Mouse (Mus musculus) midbrain, postnatal 0 days (tissue): ENCODE measurements around the gene Smco2. TPM values are rescaled to one million over a fixed set of nuclear protein-coding genes. Genes with fewer than 3 reads are reported as not detected.

Experiments used
- ATAC-seq: fragments of 200-750 bp; cut with Nextera tagmentation; 2 replicates; pipeline ENCODE4 v1.8.0; 2017; ENCODE audit warnings: moderate number of reproducible peaks, mild to moderate bottlenecking, moderate TSS enrichment, moderate library complexity; ENCODE audit not compliant: low FRiP score
- DNase-seq: peaks from one replicate; pipeline ENCODE4 v3.0.0-alpha.2; 2015; ENCODE audit warnings: low spot score
- H3K27ac ChIP-seq: fragments of 300-500 bp; sonication (generic); 2 replicates; pipeline ENCODE4 v1.5.1; 2014; ENCODE audit warnings: low read depth, mild to moderate bottlenecking, low read length, mixed read lengths
- H3K27me3 ChIP-seq: fragments of 300-500 bp; sonication (generic); 2 replicates; pipeline ENCODE4 v1.6.1; 2014; ENCODE audit warnings: low read length, control low read depth, mixed read lengths; ENCODE audit not compliant: insufficient read depth
- H3K36me3 ChIP-seq: fragments of 300-500 bp; sonication (generic); 2 replicates; pipeline ENCODE4 v1.6.1; 2014; ENCODE audit warnings: low read length, control low read depth, mixed read lengths; ENCODE audit not compliant: insufficient read depth
- H3K4me1 ChIP-seq: fragments of 300-500 bp; sonication (generic); 2 replicates; pipeline ENCODE4 v1.6.1; 2014; ENCODE audit warnings: mild to moderate bottlenecking, control low read depth, antibody characterized with exemption, low read length, mixed read lengths; ENCODE audit not compliant: insufficient read depth
- H3K4me2 ChIP-seq: fragments of 300-500 bp; sonication (generic); 2 replicates; pipeline ENCODE4 v1.6.1; 2014; ENCODE audit warnings: low read depth, mild to moderate bottlenecking, low read length, mixed read lengths; ENCODE audit not compliant: poor library complexity, severe bottlenecking
- H3K4me3 ChIP-seq: fragments of 300-500 bp; sonication (generic); 2 replicates; pipeline ENCODE4 v1.5.1; 2014; ENCODE audit warnings: low read depth, mild to moderate bottlenecking, low read length, moderate library complexity
- H3K9ac ChIP-seq: fragments of 300-500 bp; sonication (generic); replicated peaks from 2 replicates; pipeline ENCODE4 v1.6.1; 2014; ENCODE audit warnings: mild to moderate bottlenecking, low read length, moderate library complexity, mixed read lengths; ENCODE audit not compliant: poor library complexity, severe bottlenecking
- H3K9me3 ChIP-seq: fragments of 300-500 bp; sonication (generic); 2 replicates; pipeline ENCODE4 v1.6.1; 2016; ENCODE audit warnings: low read length, control low read depth
- CTCF ChIP-seq: IDR thresholded peaks from 2 replicates; pipeline ENCODE4 v1.5.1; 2016; ENCODE audit warnings: antibody characterized with exemption, mild to moderate bottlenecking
- WGBS: fragments of 180-500 bp; shearing (Covaris S2); extraction: QIAGEN DNeasy Blood & Tissue Kit; methylation state at CpG from one replicate; pipeline ENCODE4 v1.1.7; 2014; 5-methylcytosine and 5-hydroxymethylcytosine counted together
- polyA plus RNA-seq: library from polyadenylated mRNA; unstranded; fragments of >200 nt; fragmentation: Nextera tagmentation; extraction: Ambion mirVana; gene quantifications from 2 replicates; pipeline ENCODE4 v1.2.1, GENCODE M21; 2015
- total RNA-seq: library from RNA; depleted of rRNA; stranded (reverse); fragments of >200 nt; gene quantifications from 2 replicates; pipeline ENCODE4 v1.2.3, GENCODE M21; 2014

The Smco2 gene
- total and polyA plus RNA-seq, 2 experiments from 2014 or later: not detected

- H3K9ac ChIP-seq: no peak overlapping the region
- DNase-seq (no peak), ATAC-seq (no peak)
- no peak overlapping the region for H3K27ac ChIP-seq
- H3K36me3 ChIP-seq: no peaks in the 10 kb centered on the region
- H3K27me3 ChIP-seq: no peaks in the 10 kb centered on the region
- 78% methylated on average over 5 of the region's 5 CpGs for WGBS
- H3K9me3 ChIP-seq: no peaks in the 10 kb centered on the region
- H3K4me2 ChIP-seq: no peak overlapping the region
- no peak for TF ChIP-seq CTCF
- no peaks in the 10 kb centered on the region for H3K4me1 ChIP-seq
- no peak overlapping the region for H3K4me3 ChIP-seq
Observed at GRCm38 (mm10) chr6:146907061-146907794, 57.3 kb downstream of the Smco2 start.

DNA sequence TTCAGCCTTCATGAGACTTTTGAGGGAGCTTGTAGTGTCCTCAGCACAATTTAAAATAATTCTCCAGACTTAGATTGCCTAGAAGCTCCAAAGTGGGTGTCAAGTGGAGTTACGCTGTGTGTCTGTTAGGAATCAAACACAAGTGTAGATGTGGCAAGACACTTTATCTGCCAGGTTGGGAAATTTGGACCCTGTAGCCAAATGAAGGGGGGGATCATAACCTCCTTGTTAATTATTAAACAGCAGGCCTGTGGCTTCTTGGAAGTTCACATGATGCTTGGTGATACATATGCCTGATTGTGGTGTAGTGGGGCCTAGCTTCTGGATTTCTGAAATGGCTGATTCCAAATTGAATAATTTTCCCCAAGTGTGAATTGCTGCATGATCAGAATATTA, 57.9 kb downstream of the Smco2 start:
- no peaks in the 10 kb centered on the region for H3K4me1 ChIP-seq
- no peak for TF ChIP-seq CTCF
- H3K4me2 ChIP-seq: no peak overlapping the region
- no peak overlapping the region for H3K27ac ChIP-seq
- WGBS: 97% methylated on average over 1 of the region's 1 CpGs
- DNase-seq (no peak), ATAC-seq (no peak)
- H3K4me3 ChIP-seq: no peak overlapping the region
- no peak overlapping the region for H3K9ac ChIP-seq
- no peaks in the 10 kb centered on the region for H3K27me3 ChIP-seq
- H3K36me3 ChIP-seq: no peaks in the 10 kb centered on the region
- no peaks in the 10 kb centered on the region for H3K9me3 ChIP-seq

DNA sequence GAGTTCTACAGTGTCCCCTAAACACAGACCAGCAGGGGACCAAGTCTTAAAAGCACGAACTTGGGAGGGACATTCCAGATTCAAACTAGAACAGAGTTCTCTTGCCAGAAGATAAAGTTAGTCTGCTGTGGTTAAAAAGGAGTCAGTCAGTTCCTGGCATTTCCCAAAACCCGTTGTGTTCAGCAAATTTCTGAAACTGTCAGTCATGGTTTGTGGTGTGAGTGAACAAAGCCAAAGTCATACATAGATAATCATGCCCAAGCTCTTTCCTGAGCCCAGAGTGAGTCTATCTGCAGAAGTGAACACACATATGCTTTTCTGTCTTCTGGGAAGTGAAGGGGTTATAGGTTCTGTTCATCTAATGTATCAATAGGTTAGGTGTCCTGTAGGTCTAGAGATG, 58.9 kb downstream of the Smco2 start:
- H3K27me3 ChIP-seq: no peaks in the 10 kb centered on the region
- no peak for DNase-seq
- 68% methylated on average over 2 of the region's 2 CpGs for WGBS
- no peak overlapping the region for H3K4me2 ChIP-seq
- no peak overlapping the region for H3K27ac ChIP-seq
- no peaks in the 10 kb centered on the region for H3K36me3 ChIP-seq
- H3K4me1 ChIP-seq: 0 out of 2 replicates have a peak, but pooled peaks cover 3% of the 10 kb centered on the region
- no peak overlapping the region for H3K4me3 ChIP-seq
- TF ChIP-seq CTCF: no peak
- ATAC-seq: no peak
- H3K9me3 ChIP-seq: no peaks in the 10 kb centered on the region
- no peak overlapping the region for H3K9ac ChIP-seq

DNA sequence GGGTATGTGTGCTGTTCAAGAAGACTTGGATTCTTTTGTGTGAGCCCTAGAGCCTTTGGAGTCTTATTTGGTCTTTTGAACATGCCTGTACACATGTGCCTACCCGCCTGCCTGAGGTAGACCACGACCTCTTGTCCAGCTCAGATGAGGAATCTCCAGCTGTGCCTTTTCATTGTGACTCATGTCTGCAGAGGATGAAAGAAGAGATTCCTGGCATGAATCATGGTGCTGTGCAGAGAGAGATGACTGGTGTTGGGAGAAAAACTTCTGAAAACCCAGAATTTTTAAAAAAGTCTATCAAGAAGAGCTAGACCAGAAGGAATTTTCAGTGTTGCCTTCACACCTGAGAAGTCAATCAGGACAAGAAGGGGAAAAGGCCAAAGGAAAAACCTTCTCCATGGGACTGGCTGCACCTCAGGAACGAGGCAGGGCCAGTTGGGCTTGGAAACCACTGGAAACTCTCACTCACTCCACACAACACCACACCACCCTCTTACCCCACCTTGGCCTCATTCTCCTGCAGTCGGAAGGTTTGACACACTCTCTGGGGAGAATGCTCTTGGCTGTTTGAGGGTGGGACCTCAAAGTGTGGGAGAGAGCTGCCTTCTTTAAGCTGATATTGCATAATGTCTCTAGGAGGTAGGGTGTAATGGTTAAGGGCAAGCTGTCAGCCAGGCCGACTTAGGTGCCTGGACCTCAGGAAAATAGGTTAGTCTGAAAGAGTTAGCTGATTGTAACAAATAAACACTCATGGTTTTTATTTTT, 60.0 kb downstream of the Smco2 start:
- ATAC-seq (no peak), DNase-seq (no peak)
- Histone ChIP-seq H3K4me1 (0 out of 2 replicates have a peak, but pooled peaks cover 3% of the 10 kb centered on the region), H3K4me2 (no peak overlapping the region), H3K27me3 (no peaks in the 10 kb centered on the region), H3K36me3 (no peaks in the 10 kb centered on the region), H3K4me3 (no peak overlapping the region), H3K9me3 (no peaks in the 10 kb centered on the region), H3K27ac (no peak overlapping the region), H3K9ac (no peak overlapping the region)
- TF ChIP-seq CTCF: no peak
- 85% methylated on average over 5 of the region's 5 CpGs for WGBS

- ATAC-seq: no peak
- no peak for TF ChIP-seq CTCF
Observed at GRCm38 (mm10) chr6:146910801-146911200, 60.9 kb downstream of the Smco2 start.

More at GRCm38 (mm10) chr6:146910801-146911200, 60.9 kb downstream of the Smco2 start:
- Histone ChIP-seq H3K36me3 (no peaks in the 10 kb centered on the region), H3K27me3 (no peaks in the 10 kb centered on the region), H3K9ac (no peak overlapping the region), H3K9me3 (no peaks in the 10 kb centered on the region), H3K4me2 (no peak overlapping the region), H3K4me1 (0 out of 2 replicates have a peak, but pooled peaks cover 3% of the 10 kb centered on the region), H3K27ac (no peak overlapping the region), H3K4me3 (no peak overlapping the region)
- no peak for DNase-seq
- 92% methylated on average over 2 of the region's 2 CpGs for WGBS
